Mouse (Mus musculus) frontal cortex, postnatal 10 days (tissue): Measurements from ENCODE around the gene Gm45837.

ENCODE experiments used
- DNase-seq, 2 experiments: peaks; one replicate each; pipeline ENCODE4 v3.0.0; 2022; ENCODE audit warnings: low spot score in 2 of 2, mixed read lengths in 1 of 2

Gm45837 gene

GRCm38 (mm10) chr7:101391909-101392479, 18.7 kb upstream of the Gm45837 start:
- DNase-seq = no peak

- DNase-seq = no peak
These were observed 17.7 kb upstream of the Gm45837 start for GRCm38 (mm10) chr7:101393015-101393414.

- DNase-seq = no peak
These were observed 16.8 kb upstream of the Gm45837 start for GRCm38 (mm10) chr7:101393694-101394504.

- no peak for DNase-seq
These were observed 16.1 kb upstream of the Gm45837 start for GRCm38 (mm10) chr7:101394569-101394968.

- no peak for DNase-seq
These were observed 15.2 kb upstream of the Gm45837 start for GRCm38 (mm10) chr7:101395471-101395870.

- DNase-seq = no peak
These were observed 13.5 kb upstream of the Gm45837 start for GRCm38 (mm10) chr7:101397175-101397574.

GRCm38 (mm10) chr7:101401510-101401909, 9.2 kb upstream of the Gm45837 start:
- DNase-seq = no peak

- DNase-seq = no peak
These were observed 6.9 kb upstream of the Gm45837 start for GRCm38 (mm10) chr7:101403831-101404230.

- peak; percentile 67 to 83 for DNase-seq
These were observed 2.1 kb downstream of the Gm45837 start for GRCm38 (mm10) chr7:101412796-101413195.

- no peak for DNase-seq
These were observed 3.5 kb downstream of the Gm45837 start for GRCm38 (mm10) chr7:101414209-101414608.

GRCm38 (mm10) chr7:101414661-101415511, 4.2 kb downstream of the Gm45837 start:
- DNase-seq = no peak

GRCm38 (mm10) chr7:101415512-101416100, 4.9 kb downstream of the Gm45837 start:
- peak; percentile 50 to 68 for DNase-seq

- no peak for DNase-seq
These were observed 5.7 kb downstream of the Gm45837 start for GRCm38 (mm10) chr7:101416391-101416790.

GRCm38 (mm10) chr7:101419013-101419770, 8.5 kb downstream of the Gm45837 start:
- DNase-seq = no peak

GRCm38 (mm10) chr7:101421529-101421928, 10.8 kb downstream of the Gm45837 start, which contains the start of gene Pde2a:
Gene Pde2a (plus strand): TSS chr7:101421691.
- DNase-seq = peak; percentile 67 to 73

- peak in 1 of 2 experiments; percentile 42 for DNase-seq
These were observed 11.4 kb downstream of the Gm45837 start for GRCm38 (mm10) chr7:101422069-101422468.

GRCm38 (mm10) chr7:101422646-101423045, 12.0 kb downstream of the Gm45837 start:
- no peak for DNase-seq

GRCm38 (mm10) chr7:101423970-101424369, 13.3 kb downstream of the Gm45837 start:
- DNase-seq = no peak

GRCm38 (mm10) chr7:101426692-101427091, 16.0 kb downstream of the Gm45837 start:
- DNase-seq = no peak

- DNase-seq = peak in 1 of 2 experiments; percentile 48
These were observed 17.1 kb downstream of the Gm45837 start for GRCm38 (mm10) chr7:101427736-101428135.

- DNase-seq = no peak
These were observed 24.4 kb downstream of the Gm45837 start for GRCm38 (mm10) chr7:101435038-101435437.
